Mouse (Mus musculus): ENCODE data around the gene Col23a1.
A peak's percentile ranks its signal among the peaks of the same experiment; 100 is the strongest.

The Col23a1 gene

GRCm38 (mm10) chr11:51443818-51444217, 154.1 kb downstream of the Col23a1 start:
- no peak for DNase-seq

- DNase-seq = no peak
These were observed 154.9 kb downstream of the Col23a1 start for GRCm38 (mm10) chr11:51444649-51445048.

- peak; percentile 82 to 83 for DNase-seq
These were observed 157.1 kb downstream of the Col23a1 start for GRCm38 (mm10) chr11:51446711-51447425.

GRCm38 (mm10) chr11:51448256-51448655, 158.5 kb downstream of the Col23a1 start:
- no peak for DNase-seq

- DNase-seq = no peak
These were observed 159.0 kb downstream of the Col23a1 start for GRCm38 (mm10) chr11:51448680-51449079.

GRCm38 (mm10) chr11:51449881-51450280, 160.2 kb downstream of the Col23a1 start:
- DNase-seq = no peak

- DNase-seq = no peak
These were observed 161.6 kb downstream of the Col23a1 start for GRCm38 (mm10) chr11:51451281-51451680.

- DNase-seq = no peak
These were observed 162.2 kb downstream of the Col23a1 start for GRCm38 (mm10) chr11:51451925-51452324.

GRCm38 (mm10) chr11:51453742-51454141, 164.0 kb downstream of the Col23a1 start:
- no peak for DNase-seq

GRCm38 (mm10) chr11:51455501-51455900, 165.8 kb downstream of the Col23a1 start:
- DNase-seq = no peak

GRCm38 (mm10) chr11:51457624-51458023, 167.9 kb downstream of the Col23a1 start:
- no peak for DNase-seq

GRCm38 (mm10) chr11:51458649-51459048, 168.9 kb downstream of the Col23a1 start:
- DNase-seq = no peak

GRCm38 (mm10) chr11:51459569-51460043, 169.9 kb downstream of the Col23a1 start:
- no peak for DNase-seq

- DNase-seq = no peak
These were observed 179.0 kb downstream of the Col23a1 start for GRCm38 (mm10) chr11:51468737-51469136.

GRCm38 (mm10) chr11:51469341-51469831, 179.7 kb downstream of the Col23a1 start:
- DNase-seq = peak; percentile 53 to 57

GRCm38 (mm10) chr11:51470383-51471144, 180.8 kb downstream of the Col23a1 start:
- peak; percentile 33 to 49 for DNase-seq

GRCm38 (mm10) chr11:51473686-51474085, 184.0 kb downstream of the Col23a1 start:
- no peak for DNase-seq

GRCm38 (mm10) chr11:51476543-51476942, 186.8 kb downstream of the Col23a1 start:
- DNase-seq = no peak

GRCm38 (mm10) chr11:51477571-51477970, 187.9 kb downstream of the Col23a1 start:
- no peak for DNase-seq

GRCm38 (mm10) chr11:51482251-51482650, 192.5 kb downstream of the Col23a1 start:
- no peak for DNase-seq

GRCm38 (mm10) chr11:51485051-51485521, 195.4 kb downstream of the Col23a1 start:
- DNase-seq = no peak

- no peak for DNase-seq
These were observed 196.2 kb downstream of the Col23a1 start for GRCm38 (mm10) chr11:51485775-51486464.

GRCm38 (mm10) chr11:51488813-51489212, 199.1 kb downstream of the Col23a1 start:
- DNase-seq = no peak
